Mouse (Mus musculus): ENCODE data around the gene Atp2a2. TPM values are rescaled to one million over a fixed set of nuclear protein-coding genes. Genes with fewer than 3 reads are reported as not detected.
A peak's percentile ranks its signal among the peaks of the same experiment; 100 is the strongest.

Gene Atp2a2
- polyA plus RNA-seq, 1 experiment from 2014 or later, result 43.5 TPM

DNA sequence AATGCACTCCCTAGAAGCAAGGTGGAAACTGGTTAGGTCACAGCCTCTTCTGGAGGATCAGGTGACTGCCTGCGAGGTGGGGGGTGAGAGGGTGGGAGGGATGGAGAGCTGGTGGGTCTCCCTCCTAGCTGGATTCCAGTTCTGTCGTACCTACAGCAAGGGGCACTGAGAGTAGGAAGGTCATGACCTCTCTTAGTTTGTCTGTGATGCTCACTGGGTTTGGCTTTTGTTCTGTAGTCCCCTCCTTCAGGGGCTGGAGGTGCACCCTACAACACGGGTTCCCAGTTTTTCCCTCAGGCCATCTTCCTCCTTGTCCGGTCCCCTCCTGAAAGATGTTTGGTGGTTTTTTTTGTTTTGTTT lies 1.7 kb upstream of the Atp2a2 start:
- Histone ChIP-seq H3K36me3 (0 out of 2 replicates have a peak, but pooled peaks cover 2% of the 10 kb centered on the region), H3K9me3 (no peaks in the 10 kb centered on the region), H3K4me1 (replicated peaks) (peaks cover 32% of the 10 kb centered on the region), H3K4me2 (0 out of 2 replicates have a peak overlapping the region, but pooled peaks have one; percentile 71), H3K27ac (replicated peaks) (peak overlapping the region; percentile 100; the same call in 1 of the 2 replicates), H3K27me3 (no peaks in the 10 kb centered on the region), H3K4me3 (no peak overlapping the region), H3K9ac (no peak overlapping the region)
- WGBS, result 25% methylated on average over 4 of the region's 4 CpGs
- no peak for ATAC-seq (ENCODE audit: low read depth)

DNA sequence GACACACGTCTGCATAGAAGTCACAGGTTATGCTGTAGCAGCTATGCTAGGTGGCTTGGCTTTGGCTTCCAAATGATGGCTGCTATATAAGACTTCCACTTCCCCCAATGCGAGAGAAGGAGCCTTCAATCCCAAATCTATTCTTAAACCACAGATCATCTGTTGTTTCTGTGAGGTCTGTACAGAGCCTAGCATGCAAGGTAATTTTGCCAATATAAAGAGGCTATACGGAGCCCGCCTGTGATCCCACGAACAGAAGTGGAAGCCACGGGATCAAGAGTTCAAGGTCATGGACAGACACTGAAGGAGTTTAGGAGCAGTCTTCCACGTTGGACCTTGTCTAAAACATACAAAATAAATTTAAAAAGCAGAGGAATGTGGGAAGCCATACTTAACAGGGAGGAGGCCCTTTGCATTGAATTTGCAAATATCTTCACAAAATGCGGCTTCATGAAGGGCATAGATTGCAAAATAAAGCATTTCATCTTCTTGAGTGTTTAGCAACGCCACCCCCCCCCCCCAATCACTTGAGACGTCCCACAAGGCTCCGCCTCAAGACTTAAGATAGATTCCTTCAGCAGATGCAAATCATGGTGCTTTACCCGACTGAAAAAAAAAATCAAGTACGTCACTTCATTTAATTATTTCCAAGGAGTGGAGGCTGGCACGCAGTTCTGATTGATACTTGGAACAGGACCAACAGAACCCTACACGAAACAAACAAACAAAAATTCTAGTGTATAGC lies 1.2 kb upstream of the Atp2a2 start:
- no peak for ATAC-seq (ENCODE audit: low read depth)
- H3K9ac ChIP-seq, result peak overlapping the region; percentile 86
- WGBS, result 35% methylated on average over 15 of the region's 15 CpGs
- H3K4me1 ChIP-seq (replicated peaks), result peaks cover 36% of the 10 kb centered on the region
- no peaks in the 10 kb centered on the region for H3K27me3 ChIP-seq
- peak overlapping the region; percentile 71 for H3K4me2 ChIP-seq
- H3K36me3 ChIP-seq, result peaks cover 5% of the 10 kb centered on the region; the same call in 1 of the 2 replicates
- H3K27ac ChIP-seq (replicated peaks), result peak overlapping the region; percentile 100
- peak overlapping the region; percentile 95 for H3K4me3 ChIP-seq
- H3K9me3 ChIP-seq, result no peaks in the 10 kb centered on the region

DNA sequence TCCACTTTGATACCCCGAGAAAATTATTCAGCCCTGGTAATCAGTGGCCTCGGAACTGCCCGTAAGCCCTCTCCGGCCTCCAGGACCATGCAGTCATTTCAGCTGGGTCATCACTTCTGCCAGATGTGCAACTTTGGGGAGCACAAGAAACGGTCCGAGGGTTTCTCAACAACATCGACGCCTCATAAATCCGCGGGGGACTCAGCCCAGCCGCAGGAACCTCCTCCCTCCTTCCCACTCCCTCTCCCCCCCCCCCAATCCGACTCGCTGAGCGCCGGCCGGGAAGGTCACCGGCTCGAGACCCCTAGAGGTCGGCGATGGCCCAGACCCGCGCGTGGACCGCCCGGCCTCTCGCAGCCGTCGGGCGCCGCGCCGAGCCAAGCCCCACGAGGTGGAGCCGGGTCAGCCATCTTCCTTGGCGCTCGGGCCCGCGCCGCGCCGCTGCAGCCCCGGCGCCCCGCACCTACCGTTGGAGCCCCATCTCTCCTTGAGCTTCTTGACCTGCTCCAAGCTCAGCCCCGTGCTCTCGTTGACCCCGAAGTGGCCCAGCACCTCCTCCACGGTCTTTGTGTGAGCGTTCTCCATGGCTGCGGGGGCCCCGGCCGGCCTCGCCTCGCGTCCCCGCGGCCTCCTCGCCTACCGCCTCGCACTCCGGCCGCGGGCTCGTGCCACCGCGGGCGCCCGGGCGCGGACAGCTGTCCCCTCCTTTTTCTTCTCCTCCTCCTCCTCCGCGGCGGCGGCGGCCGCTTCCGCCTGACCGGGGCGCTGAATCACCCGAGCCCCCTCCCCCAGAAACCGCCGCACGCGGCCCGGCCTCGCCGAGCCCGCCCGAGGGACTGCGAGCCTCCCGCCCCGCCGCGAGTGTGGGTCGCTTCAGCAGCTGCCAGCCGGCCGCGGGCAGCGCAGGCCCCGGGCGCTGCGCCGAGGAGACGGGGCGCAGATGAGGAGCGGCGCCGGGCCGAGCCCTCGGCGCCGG lies 636 bp downstream of the Atp2a2 start:
- H3K4me2 ChIP-seq, result peak overlapping the region; percentile 68
- H3K9me3 ChIP-seq, result no peaks in the 10 kb centered on the region
- H3K27me3 ChIP-seq, result no peaks in the 10 kb centered on the region
- ATAC-seq (ENCODE audit: low read depth), result peak; percentile 62
- peaks cover 51% of the 10 kb centered on the region for H3K4me1 ChIP-seq (replicated peaks)
- peak overlapping the region; percentile 100 for H3K27ac ChIP-seq (replicated peaks)
- peaks cover 18% of the 10 kb centered on the region; the same call in 1 of the 2 replicates for H3K36me3 ChIP-seq
- WGBS, result under 1% methylated on average over 109 of the region's 113 CpGs
- H3K4me3 ChIP-seq, result peak overlapping the region; percentile 95
- H3K9ac ChIP-seq, result peak overlapping the region; percentile 99

DNA sequence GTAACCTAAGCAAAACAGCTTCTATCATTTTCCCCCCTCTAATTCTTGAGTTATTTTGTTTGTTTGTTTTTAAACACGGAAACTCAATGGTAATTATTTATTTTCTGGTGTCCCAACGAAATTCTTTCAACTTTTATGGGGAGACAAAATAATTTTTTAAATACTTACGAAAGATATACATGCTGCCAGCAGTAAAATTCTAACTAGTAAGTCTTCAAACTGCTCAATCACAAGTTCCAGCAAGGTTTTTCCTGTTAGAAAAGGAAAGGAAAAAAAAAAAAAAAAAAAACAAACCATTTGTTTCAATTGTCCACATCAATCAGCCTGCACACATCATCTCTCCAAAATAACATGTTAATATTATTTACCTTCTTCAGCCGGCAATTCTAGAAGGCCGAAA lies 1.5 kb downstream of the Atp2a2 start:
- peaks cover 26% of the 10 kb centered on the region for H3K36me3 ChIP-seq
- peaks cover 59% of the 10 kb centered on the region for H3K4me1 ChIP-seq (replicated peaks)
- peak overlapping the region; percentile 100; the same call in 1 of the 2 replicates for H3K27ac ChIP-seq (replicated peaks)
- no peaks in the 10 kb centered on the region for H3K27me3 ChIP-seq
- no peaks in the 10 kb centered on the region for H3K9me3 ChIP-seq
- H3K4me2 ChIP-seq, result peak overlapping the region; percentile 68
- ATAC-seq (ENCODE audit: low read depth), result no peak
- H3K4me3 ChIP-seq, result peak overlapping the region; percentile 95
- 33% methylated on average over 5 of the region's 5 CpGs for WGBS
- H3K9ac ChIP-seq, result peak overlapping the region; percentile 99

DNA sequence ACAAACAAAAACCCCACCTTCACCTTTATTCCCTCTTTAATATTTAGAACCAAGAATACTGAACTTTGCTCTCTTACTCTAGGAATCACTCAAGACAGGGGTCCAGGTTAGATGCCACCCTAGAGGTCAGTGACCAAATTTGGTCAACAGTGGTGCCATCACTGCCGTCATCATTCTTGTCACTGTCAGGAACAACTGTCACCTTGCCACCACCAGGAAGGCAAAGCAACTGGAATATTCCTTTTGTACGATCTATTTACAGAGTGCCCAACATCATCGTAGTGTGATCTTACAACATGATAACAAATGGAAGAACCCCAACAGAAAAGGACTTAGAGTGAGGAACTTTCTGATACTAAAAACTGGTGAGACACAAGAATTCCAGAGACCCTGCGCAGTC lies 1.9 kb downstream of the Atp2a2 start:
- Histone ChIP-seq H3K4me2 (peak overlapping the region; percentile 68), H3K4me1 (replicated peaks) (peaks cover 60% of the 10 kb centered on the region), H3K4me3 (peak overlapping the region; percentile 95), H3K36me3 (peaks cover 27% of the 10 kb centered on the region), H3K9ac (peak overlapping the region; percentile 99), H3K27ac (replicated peaks) (no peak overlapping the region), H3K27me3 (no peaks in the 10 kb centered on the region), H3K9me3 (no peaks in the 10 kb centered on the region)
- ATAC-seq (ENCODE audit: low read depth), result no peak
- WGBS, result 44% methylated on average over 4 of the region's 4 CpGs

DNA sequence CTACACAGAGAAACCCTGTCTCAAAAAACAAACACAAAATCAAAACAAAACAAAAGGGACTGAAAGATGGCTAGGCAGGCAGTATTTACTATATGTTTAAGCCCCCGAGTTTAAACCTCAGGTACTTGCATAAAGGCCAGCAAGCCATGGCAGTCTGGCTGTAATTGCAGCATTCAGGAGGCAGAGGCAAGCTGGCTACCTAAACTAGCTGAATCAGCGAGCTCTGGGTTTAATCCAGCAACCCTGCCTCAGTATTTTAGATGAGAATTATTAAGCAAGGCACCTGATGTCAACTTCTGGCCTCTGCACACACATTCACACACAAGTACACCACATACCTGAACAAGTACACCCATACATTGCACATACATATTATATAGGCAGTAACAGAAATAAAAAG lies 4.0 kb downstream of the Atp2a2 start:
- H3K27me3 ChIP-seq, result no peaks in the 10 kb centered on the region
- 75% methylated on average over 2 of the region's 2 CpGs for WGBS
- H3K9me3 ChIP-seq, result no peaks in the 10 kb centered on the region
- H3K4me2 ChIP-seq, result peak overlapping the region; percentile 37
- no peak overlapping the region for H3K27ac ChIP-seq (replicated peaks)
- H3K36me3 ChIP-seq, result peaks cover 40% of the 10 kb centered on the region
- no peak for ATAC-seq (ENCODE audit: low read depth)
- no peak overlapping the region for H3K9ac ChIP-seq
- peaks cover 52% of the 10 kb centered on the region for H3K4me1 ChIP-seq (replicated peaks)
- H3K4me3 ChIP-seq, result peak overlapping the region; percentile 8; the same call in 1 of the 2 replicates

DNA sequence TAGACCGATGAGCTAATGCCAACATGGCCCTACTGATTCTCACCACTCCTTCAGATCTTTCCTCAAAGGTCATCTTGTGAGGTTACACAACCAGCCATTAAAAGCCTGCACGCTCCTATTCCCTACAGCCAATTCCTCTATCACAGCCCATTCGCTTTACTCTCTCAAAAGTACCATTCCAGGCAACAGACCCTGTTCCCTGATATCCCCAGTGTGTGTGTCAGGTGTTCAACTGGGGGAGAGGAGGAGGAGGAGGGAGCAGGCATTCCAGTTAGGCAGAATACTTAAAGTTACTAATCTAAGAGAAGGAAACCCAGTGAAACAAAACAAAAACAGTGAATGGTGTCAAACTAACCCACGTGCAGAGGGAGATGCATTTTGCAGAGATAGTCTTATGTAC lies 5.0 kb downstream of the Atp2a2 start:
- no peak overlapping the region for H3K9ac ChIP-seq
- peaks cover 48% of the 10 kb centered on the region for H3K4me1 ChIP-seq (replicated peaks)
- H3K4me3 ChIP-seq, result no peak overlapping the region
- H3K36me3 ChIP-seq, result peaks cover 50% of the 10 kb centered on the region
- no peaks in the 10 kb centered on the region for H3K27me3 ChIP-seq
- ATAC-seq (ENCODE audit: low read depth), result no peak
- no peaks in the 10 kb centered on the region for H3K9me3 ChIP-seq
- no peak overlapping the region for H3K27ac ChIP-seq (replicated peaks)
- no peak overlapping the region for H3K4me2 ChIP-seq
- WGBS, result 84% methylated on average over 4 of the region's 4 CpGs

DNA sequence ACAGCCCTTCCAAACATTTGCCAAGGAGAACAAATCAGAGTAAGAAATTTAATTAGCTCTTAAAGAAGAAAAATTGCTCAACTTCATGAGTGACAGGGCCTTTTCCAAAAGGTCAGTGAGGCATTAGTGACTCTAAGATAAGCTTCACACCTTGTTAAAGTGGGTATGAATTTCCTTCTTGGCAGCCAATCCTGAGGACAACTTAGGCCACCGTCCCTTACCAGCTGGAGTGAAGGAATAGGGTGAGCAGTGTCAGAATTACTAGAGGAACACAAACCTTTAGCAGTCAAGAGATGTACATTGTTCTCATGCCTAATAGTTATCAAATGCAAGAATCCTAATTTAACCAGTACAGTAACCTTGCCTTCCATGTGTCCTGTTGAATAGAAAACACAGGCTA lies 7.6 kb downstream of the Atp2a2 start:
- Histone ChIP-seq H3K4me1 (replicated peaks) (peaks cover 34% of the 10 kb centered on the region), H3K4me3 (no peak overlapping the region), H3K36me3 (peaks cover 73% of the 10 kb centered on the region), H3K9me3 (no peaks in the 10 kb centered on the region), H3K4me2 (no peak overlapping the region), H3K27me3 (no peaks in the 10 kb centered on the region), H3K9ac (no peak overlapping the region), H3K27ac (replicated peaks) (no peak overlapping the region)
- 83% methylated on average over 1 of the region's 1 CpGs for WGBS
- ATAC-seq (ENCODE audit: low read depth), result no peak

DNA sequence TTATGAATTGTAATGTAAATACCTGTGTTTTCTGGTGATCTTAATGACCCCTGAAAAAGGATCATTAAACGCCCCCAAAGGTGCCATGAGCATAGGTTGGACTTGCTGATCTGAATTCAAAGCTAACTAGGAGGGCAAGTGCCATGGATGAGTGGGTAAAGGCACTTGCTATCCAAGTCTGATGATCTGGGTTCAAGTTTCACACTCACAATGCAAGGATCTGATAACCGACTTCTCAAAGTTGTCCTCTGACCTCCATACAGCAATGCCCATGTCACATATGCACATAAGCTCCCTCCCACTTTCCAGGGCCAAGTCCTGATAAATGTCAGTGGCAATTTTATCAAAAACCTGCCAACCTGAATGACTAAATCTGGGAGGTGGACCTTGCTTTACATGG lies 9.0 kb downstream of the Atp2a2 start:
- 90% methylated on average over 2 of the region's 2 CpGs for WGBS
- ATAC-seq (ENCODE audit: low read depth), result no peak
- peaks cover 80% of the 10 kb centered on the region for H3K36me3 ChIP-seq
- H3K9ac ChIP-seq, result no peak overlapping the region
- H3K27ac ChIP-seq (replicated peaks), result no peak overlapping the region
- H3K4me1 ChIP-seq (replicated peaks), result peaks cover 22% of the 10 kb centered on the region
- no peak overlapping the region for H3K4me2 ChIP-seq
- H3K9me3 ChIP-seq, result no peaks in the 10 kb centered on the region
- no peaks in the 10 kb centered on the region for H3K27me3 ChIP-seq
- no peak overlapping the region for H3K4me3 ChIP-seq

DNA sequence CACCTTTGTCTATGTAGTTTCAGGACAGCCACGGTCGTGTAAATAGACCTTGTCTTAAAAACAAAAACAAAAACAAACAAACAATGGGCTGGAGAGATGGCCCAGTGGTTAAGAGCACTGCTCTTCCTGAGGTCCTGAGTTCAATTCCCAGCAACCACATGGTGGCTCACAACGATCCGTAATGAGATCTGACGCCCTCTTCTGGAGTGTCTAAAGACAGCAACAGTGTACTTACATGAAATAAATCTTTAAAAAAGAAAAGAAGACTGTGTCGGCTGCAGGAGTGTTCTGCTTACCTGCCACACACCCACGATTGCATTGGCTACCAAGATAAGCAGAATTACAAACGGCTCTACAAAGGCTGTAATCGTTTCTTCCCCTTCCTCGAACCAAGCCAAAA lies 10.6 kb downstream of the Atp2a2 start:
- no peak overlapping the region for H3K4me3 ChIP-seq
- ATAC-seq (ENCODE audit: low read depth), result no peak
- H3K36me3 ChIP-seq, result peaks cover 82% of the 10 kb centered on the region
- H3K27ac ChIP-seq (replicated peaks), result no peak overlapping the region
- no peak overlapping the region for H3K9ac ChIP-seq
- H3K9me3 ChIP-seq, result no peaks in the 10 kb centered on the region
- peaks cover 9% of the 10 kb centered on the region for H3K4me1 ChIP-seq (replicated peaks)
- H3K4me2 ChIP-seq, result no peak overlapping the region
- WGBS, result 90% methylated on average over 10 of the region's 10 CpGs
- H3K27me3 ChIP-seq, result no peaks in the 10 kb centered on the region

DNA sequence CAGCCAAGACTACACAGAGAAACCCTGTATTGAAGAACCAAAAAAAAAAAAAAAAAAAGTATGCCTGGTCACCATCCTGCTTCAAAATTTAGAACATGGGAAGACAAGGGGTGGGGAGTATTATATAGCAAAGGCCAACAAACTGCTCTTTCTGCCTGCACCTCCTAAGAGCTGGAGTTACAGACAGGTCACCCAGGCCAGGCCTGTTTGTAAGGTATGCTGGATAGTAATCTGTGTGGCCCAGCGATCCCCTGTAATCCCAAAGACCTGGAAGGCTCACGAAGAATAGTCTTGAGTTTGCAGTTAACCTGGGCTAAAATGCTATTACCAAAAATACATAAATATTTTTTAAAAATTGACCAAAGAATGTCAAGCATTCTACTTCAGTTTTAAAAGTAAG lies 11.9 kb downstream of the Atp2a2 start:
- Histone ChIP-seq H3K27ac (replicated peaks) (no peak overlapping the region), H3K9ac (no peak overlapping the region), H3K4me3 (no peak overlapping the region), H3K27me3 (no peaks in the 10 kb centered on the region), H3K9me3 (no peaks in the 10 kb centered on the region), H3K4me2 (no peak overlapping the region), H3K4me1 (replicated peaks) (no peaks in the 10 kb centered on the region; the same call in 1 of the 2 replicates), H3K36me3 (peaks cover 84% of the 10 kb centered on the region)
- 95% methylated on average over 2 of the region's 2 CpGs for WGBS
- ATAC-seq (ENCODE audit: low read depth), result no peak

DNA sequence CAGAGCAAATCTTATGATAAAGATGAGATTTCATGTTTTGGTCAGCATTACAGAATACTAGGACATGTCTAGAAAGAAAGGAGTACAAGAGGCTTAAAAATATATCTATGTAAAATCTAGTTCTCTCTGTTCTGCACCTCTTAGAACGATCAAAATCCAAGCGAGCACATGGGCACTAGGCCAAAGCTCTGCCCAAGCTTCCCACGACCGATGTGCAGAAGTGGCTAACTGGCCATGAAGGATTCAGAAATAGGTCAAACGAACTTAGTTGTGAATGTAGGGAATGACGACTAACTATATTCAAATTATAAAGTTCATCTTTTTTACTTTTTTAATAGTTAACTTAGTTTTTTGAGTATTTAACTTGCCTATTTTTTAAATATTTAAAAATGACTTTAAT lies 14.2 kb downstream of the Atp2a2 start:
- no peak overlapping the region for H3K9ac ChIP-seq
- WGBS, result 91% methylated on average over 6 of the region's 6 CpGs
- no peaks in the 10 kb centered on the region for H3K9me3 ChIP-seq
- no peaks in the 10 kb centered on the region for H3K27me3 ChIP-seq
- H3K36me3 ChIP-seq, result peaks cover 91% of the 10 kb centered on the region
- H3K27ac ChIP-seq (replicated peaks), result no peak overlapping the region
- H3K4me3 ChIP-seq, result no peak overlapping the region
- no peak overlapping the region for H3K4me2 ChIP-seq
- H3K4me1 ChIP-seq (replicated peaks), result no peaks in the 10 kb centered on the region
- ATAC-seq (ENCODE audit: low read depth), result no peak
